Mouse (Mus musculus): ENCODE results near the gene Ntn1.

DNA sequence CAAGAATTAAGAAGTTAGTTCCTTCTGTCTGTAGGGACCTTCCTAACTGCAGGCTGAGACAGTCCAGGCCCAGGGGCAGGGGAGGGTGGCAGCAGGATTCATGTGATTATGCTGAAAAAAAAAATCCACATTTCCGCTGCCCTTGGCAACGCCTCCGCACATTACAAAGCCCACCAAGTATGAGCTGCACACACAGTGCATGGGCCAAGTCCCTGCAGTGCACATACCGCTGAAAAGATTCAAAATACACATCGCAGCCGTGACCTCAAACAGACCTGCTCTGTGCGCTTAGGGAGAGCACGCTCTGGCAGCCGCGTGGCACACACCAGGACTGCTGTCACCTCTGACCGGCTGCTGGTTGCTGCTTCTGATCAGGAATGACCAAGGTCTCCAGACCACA is 184.6 kb downstream of the Ntn1 start:
- no peak for TF ChIP-seq POLR2A (IDR thresholded peaks at IDR 0.05; ENCODE audit: insufficient read length, low read depth)
- no peak for TF ChIP-seq CEBPB (IDR thresholded peaks at IDR 0.05; ENCODE audit: insufficient read depth, poor library complexity, severe bottlenecking)
- no peak for TF ChIP-seq TCF12 (IDR thresholded peaks at IDR 0.05; ENCODE audit: insufficient read depth, poor library complexity, severe bottlenecking)

Data from myocyte (in vitro differentiated cells).